Mouse (Mus musculus) frontal cortex, postnatal 10 days (tissue): Measurements from ENCODE around the gene Fryl.
"Not testable (repeated sequence)": the region's sequence is repeated elsewhere in the genome, so short reads cannot be mapped to it uniquely, and the experiment has no call there.

ENCODE experiments used
- DNase-seq, 2 experiments: peaks; one replicate each; pipeline ENCODE4 v3.0.0; 2022; ENCODE audit warnings: low spot score in 2 of 2, mixed read lengths in 1 of 2

Fryl gene

DNA sequence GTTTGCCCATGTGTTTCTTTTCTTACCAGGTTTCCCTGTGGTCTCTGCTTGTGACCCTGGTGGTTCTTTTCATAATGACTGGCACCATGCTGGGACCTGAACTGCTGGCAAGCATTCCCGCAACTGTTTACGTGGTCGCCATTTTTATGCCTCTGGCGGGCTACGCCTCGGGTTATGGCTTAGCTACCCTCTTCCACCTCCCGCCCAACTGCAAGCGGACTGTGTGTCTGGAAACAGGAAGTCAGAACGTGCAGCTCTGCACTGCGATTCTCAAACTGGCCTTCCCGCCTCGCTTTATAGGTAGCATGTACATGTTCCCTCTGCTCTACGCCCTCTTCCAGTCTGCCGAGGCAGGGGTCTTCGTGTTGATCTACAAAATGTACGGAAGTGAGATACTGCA is 244.6 kb downstream of the Fryl start:
- not testable (repeated sequence) for DNase-seq

DNA sequence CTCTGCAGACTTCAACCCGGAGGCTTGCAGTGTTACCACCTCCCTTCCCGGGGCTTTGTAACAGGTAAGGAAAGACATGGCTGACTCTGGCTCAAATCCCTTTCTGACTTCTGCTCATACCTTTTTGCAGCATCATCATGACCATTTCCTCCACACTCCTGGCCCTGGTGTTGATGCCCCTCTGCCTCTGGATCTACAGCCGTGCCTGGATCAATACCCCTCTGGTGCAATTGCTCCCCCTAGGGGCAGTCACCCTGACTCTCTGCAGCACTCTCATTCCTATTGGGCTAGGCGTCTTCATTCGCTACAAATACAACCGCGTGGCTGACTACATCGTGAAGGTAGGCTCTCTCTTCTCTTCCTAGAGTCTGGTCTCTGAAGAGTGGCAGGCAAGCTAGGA is 248.2 kb downstream of the Fryl start:
- not testable (repeated sequence) for DNase-seq

DNA sequence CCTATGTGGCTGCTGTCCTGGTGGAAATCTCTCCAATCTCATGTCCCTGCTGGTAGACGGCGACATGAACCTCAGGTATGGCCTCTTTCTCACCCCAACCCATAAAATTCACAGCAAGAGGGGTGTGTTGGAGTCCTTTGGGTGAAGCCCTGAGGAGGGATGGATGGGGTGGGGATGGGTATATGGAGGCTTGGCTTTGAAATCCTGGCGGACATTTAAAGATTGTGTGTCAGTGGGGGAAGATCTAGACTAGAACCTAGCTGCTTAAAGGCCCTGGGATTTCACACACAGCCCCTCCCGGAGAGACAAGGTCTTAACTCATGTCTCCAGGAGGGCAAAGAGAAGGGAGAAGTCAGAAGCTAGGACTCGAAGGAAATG is 248.8 kb downstream of the Fryl start:
- DNase-seq, result no peak

DNA sequence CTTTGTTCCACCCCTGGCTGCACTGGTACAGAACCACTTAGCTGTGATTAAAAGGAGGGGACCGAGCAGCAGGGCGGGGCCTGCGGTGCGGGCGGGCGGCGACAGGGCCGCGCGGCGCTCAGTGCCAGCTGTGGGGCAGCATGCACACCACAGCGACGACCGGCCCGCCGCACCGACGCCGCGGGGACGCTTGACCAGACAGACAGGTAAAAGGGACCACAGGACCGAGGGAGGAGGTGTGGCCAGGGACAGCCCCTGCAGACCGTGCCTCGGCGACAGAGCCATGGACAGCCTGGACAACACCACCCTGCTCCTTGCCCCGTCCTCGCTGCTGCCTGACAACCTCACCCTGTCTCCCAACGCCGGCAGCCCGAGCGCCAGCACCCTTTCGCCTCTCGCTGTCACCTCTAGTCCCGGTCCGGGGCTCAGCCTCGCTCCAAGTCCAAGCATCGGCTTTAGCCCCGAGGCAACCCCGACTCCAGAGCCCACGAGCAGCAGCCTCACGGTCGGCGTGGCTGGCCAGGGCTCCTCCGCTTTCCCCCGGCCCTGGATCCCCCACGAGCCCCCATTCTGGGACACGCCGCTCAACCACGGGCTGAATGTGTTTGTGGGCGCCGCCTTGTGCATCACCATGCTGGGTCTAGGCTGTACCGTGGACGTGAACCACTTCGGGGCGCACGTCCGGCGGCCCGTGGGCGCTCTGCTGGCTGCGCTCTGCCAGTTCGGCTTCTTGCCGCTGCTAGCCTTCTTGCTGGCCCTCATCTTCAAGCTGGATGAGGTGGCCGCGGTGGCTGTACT is 249.4 kb downstream of the Fryl start, which contains the start of gene Slc10a4:
Gene Slc10a4 (plus strand): TSS at position 100 of the 798 bp plus-strand sequence.
- peak in 1 of 2 experiments; percentile 18 for DNase-seq

DNA sequence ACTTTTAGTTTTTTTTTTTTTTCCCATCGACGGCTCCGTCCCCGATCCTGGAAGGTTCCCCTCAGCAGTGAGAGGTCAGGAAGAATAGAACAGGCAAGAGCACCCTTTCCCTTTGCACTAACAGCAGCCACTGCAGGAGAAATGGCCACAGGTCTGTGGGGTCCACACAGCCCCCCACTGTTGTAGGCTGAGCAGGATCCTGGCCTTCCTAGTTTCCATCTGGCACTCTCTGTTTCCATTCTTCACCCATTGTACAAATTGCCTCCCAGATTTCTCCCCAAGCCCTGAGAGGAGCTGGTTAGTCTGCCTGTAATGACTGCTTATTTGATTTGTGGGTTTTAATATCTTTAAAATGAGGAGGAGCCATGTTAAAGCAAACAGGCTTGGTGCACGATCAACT is 252.4 kb downstream of the Fryl start:
- no peak for DNase-seq

DNA sequence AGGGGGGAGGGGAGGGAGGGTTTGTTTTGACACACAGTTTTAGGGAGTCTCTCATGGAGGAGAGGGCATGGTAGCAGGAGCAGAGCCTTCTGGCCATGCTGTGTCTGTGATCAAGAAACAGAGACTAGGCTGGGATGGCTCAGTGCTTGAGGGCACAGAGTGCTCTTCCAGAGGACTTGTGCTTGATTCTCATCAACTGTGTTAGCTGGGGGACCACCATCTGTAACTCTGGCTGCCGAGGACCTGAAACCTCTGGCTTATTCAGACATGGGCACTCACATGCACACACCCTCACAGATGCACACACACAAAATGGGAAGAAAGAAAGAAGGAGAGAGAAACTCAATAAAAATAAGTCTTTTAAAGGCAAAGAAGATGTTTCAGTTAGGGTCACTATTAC is 257.9 kb downstream of the Fryl start:
- not testable (repeated sequence) for DNase-seq

DNA sequence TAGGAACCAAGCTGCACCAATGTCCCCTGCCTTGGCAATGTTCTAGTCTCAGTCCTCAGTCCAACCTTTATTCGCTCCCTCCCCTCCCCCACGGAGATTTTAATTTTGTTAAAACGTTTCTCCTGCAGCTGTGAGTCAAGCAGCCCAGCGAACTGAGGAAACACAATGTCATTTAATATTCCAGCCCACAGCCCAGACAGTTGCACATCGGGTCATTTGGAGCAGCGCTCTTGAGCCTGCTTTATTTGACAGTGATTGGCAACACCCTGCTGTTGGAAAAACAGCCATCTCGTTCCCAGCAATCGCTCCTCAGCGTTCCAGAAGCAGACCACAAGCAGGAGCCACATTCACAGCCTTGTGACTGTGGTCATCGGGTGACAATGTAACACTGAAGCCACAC is 261.0 kb downstream of the Fryl start:
- no peak for DNase-seq

DNA sequence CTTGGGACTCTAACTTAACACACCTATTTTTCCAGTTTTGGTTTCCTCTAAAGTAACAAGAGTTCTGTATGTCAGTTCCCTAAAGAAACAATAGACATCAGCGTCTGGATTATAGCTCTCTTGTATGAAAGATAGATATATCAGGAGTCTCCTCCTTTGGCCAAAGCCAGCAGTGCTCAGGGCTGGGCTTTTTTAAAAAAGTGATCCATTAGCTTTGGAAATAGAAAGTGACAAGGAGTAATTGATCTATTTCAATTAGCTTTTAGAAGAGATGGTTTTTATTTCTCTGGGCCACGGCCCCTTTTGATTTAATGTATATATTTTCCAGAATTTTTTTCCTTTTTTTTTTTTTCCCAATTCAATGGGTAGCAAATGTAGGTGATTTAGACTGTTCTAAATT is 261.5 kb downstream of the Fryl start:
- DNase-seq, result no peak

DNA sequence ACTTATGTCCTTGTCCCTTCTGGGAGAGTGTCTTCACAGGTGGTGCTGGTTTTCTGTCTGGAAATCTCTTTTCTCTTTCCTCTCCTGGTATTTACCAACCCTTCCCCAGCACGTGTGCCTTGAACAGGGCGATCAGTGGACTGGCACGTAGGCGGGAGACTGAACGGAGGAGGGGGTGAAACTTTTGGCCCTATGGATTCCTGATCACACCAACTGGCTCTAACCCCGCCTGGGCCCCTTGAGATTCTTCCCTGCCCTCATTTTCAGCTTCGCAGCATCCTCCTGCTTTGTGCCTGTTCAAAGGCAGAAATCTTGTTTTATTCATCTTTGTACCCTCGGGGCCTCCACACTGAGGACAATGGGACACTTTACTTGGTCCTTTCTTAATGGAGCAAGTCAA is 262.0 kb downstream of the Fryl start:
- DNase-seq, result no peak

DNA sequence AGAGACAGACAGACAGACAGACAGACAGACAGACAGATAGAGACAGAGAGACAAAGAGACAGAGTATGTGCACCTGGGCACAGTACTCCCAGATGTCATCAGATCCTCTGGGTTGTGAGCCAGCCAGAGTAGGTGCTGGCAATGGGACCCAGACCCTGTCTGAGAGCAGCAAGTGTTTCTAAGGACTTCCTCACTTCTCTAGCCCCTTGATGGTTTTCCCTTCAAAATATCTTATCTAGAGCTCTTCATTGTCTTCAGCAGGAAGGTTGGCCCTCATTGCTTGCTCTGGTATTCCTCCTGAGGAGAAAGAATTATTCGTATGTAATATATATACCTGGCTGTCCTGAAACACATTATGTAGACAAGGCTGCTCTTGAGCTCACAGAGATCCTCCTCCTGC is 263.9 kb downstream of the Fryl start:
- DNase-seq, result no peak

DNA sequence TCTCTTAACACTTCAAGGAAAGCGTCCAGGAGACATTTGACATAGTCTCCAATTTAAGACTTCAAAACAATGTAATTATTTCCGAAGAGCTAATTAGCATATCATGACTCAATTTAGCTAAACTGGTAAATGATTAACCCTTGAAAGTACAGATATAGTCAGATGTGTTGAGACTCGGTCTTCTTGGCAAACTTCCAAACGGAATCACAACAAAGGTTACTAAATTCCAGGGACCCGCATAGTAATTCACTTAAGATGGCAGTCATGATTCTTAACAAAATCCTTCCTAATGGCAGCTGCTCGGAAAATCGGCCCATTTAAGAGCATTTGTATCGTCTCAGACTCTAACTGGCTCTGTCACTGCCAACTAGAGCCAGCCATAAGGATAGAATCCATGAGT is 266.7 kb downstream of the Fryl start:
- DNase-seq, result no peak

DNA sequence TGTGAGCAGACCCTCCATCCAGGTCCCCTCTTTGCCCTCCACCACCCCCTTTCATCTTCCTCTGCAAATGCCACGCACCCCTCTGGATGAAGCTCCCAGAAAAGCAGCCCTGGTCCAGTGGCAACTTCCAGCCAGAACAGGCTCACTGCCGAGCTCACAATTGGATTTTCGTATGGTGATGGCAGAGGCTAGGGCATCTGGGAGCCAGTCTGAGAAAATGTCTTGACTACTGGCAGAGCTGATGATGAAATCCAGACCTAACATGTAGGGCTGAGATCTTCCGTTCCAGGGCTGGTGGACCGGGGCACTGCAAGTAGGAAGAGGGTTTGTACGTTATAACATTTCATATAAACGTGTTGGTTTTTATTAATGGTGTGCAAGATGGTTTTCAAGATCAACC is 268.6 kb downstream of the Fryl start:
- DNase-seq, result no peak

DNA sequence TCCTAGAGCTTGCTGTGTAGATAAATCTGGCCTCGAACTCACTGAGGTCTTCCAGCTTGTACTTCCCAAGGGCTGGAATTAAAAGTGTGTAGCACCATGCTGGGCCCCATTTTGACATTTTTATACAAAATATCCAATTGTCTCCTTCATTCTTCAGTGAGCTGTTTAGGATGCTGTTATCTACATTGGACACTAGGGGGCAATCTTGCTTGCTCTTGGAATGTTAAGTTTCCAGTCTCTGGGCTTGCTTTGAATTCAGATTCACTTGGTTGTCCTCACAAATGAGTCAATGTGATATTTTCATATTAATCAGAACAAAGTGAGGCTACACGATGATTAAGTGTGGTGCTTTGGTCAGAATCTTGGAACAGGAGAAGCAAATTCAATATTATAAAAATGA is 272.3 kb downstream of the Fryl start:
- no peak for DNase-seq

DNA sequence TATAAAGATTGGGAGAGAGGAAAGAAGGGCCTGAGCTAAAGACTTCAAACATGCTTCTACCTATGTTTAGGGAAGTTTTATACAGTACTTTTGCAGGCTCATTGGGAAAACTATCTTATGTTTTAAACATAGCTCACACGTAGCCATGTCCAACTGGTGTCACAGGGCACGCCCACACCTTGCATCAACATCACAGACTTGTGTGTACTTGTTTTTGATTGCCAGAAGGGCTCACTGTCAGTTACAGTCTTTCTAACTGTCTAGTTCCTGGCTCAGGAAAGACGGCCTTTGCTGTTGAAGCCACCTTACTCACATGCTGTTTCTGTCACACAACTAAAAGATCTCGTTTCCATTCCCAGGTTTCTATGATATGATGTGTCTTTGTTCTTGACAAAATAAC is 279.9 kb downstream of the Fryl start:
- no peak for DNase-seq

DNA sequence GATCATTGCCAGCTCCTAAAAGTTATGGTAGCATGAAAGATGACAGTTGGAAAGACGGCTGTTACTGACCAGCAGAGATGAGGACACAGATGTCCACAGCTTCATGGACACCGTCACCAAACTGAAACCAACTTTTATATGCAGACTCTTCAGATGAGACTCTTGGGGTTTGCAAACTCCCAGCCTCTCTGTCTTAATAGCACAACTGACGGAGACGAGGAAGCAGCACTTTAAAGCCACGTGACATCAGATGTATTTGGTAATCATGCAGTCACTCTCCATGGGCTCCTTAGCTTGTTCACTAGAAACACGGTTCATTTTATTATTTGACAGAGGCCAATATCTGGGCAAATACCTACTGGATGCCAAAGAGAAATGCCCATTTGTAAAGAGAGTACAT is 280.4 kb downstream of the Fryl start:
- DNase-seq, result no peak

DNA sequence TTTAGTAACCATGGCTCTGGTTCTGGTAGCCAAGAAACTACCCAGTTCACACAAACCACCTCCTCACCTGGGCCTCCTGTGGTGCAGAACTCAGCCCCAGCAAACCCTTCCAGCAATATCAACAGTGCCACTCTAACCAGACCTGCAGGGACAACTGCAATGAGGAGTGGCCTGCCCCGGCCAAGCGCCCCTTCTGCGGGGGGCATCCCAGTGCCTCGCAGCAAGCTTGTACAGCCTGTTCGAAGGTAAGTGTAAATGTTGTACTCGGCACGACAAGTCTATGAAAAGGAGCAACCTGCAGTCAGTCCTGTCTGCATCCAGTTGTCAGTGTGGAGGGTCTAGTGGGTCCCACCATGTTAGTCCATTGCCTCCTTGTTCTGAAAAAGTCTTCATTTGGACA is 281.8 kb downstream of the Fryl start, which contains the start of gene Gm10135:
Gene Gm10135 (minus strand): TSS at position 101 of the 400 bp plus-strand sequence.
- no peak for DNase-seq

DNA sequence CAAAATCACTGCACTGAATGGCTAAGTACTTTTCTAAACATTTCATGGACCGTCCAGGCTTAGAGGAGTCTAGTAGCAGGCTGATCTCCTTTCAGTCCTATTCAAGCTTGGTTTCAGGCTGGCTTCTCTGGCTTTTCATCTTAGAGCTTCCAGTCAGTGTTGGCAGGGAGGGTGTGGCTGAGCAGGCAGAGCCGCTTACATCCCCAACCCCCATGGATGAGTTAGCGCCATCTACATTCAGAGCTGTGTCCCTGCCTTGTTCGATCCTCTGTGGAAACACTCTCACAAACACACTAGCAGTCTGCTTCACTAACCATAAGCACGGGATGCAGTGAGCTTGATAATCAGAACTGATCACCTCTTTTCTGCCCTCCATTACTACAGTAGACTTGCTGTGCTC is 283.5 kb downstream of the Fryl start:
- no peak for DNase-seq

DNA sequence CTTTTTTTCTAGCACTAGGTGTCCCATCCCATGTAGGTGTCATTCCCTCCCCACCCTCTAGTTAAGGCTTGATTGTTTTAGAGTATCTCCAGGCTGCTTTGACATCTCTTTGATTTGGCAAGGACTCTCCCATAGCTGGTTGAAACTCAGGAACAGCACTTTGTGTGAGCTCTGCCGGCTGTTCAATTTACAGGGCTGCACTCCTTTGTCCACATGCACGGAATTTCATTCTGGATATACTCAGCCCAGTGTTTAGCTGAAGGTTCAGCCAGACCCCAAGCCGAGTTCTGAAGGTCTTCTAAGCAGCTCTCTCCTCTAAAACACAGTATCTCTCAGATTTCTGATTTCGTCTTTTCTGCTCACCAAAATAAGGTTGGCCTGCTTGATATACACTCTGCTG is 284.0 kb downstream of the Fryl start:
- no peak for DNase-seq
